Mouse (Mus musculus) cortical plate, adult 2 months (tissue): ENCODE data around the gene Creb3l1.

ENCODE experiments used
- CTCF ChIP-seq: fragments of 200-500 bp; IDR thresholded peaks from 2 replicates; pipeline ENCODE4 v1.5.1; 2011; ENCODE audit warnings: mild to moderate bottlenecking, control low read depth, low read length; ENCODE audit not compliant: insufficient read depth; ENCODE audit errors: extremely low read depth
- POLR2A ChIP-seq: fragments of 200-500 bp; IDR thresholded peaks from 2 replicates; pipeline ENCODE4 v1.6.1; 2011; ENCODE audit warnings: mild to moderate bottlenecking, low read length, control low read depth; ENCODE audit not compliant: insufficient read depth; ENCODE audit errors: extremely low read depth

DNA sequence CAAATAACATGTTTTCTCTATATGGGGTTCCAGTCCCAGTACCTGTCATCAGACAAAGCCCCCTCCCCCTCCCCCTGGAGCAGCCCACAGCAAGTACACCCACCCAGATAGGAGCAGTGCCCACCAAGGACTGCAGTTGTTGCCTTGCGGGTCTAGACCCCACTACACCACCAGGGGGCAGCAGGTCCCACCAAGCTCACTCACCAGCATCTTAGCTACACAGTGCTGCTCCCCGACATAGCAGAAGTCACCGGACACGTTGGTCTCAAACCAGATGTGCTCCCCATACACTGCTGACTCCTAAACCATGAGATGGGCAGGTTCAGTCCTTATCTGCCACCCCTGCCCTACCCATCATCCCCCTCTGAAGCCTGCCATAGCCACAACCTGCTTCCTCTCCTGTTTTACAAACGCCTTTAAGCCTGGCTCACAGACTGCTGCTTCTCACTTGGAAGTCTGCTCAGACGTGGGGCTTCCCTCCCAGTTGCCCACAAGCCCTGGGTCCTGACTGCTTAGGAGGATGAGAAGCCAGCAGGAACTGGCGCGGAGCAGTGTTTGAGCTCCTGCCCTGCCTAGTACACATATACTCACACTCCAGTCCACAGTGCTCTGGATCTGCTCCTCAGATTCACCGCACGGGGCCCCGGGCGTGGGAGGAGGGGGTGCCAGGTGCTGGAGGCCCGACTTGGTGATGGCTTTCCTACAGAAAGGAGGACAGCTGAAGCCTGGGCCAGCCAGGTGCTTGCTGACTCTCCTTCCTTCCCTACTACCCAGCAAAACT is 79.9 kb downstream of the Creb3l1 start:
- TF ChIP-seq CTCF (peak; percentile 95), POLR2A (no peak)
